20 mouse cellular contexts compared by ENCODE assay signal in genomic region chr16:87817590-87817989, GRCm38 (mm10).
A peak's percentile ranks its signal among the peaks of the same experiment; 100 is the strongest.
DNase-seq lines count a peak whose midpoint lies in the region; ATAC-seq lines count a peak whose summit lies in the region.
"Had no signal": no experiment of that assay in that cellular context is flagged by ENCODE, and none has a peak within 500 bp of the region (broad histone marks: within the 10 kb centered on the region; RNA-seq: fewer than 3 reads in every experiment).

No protein-coding gene starts in this region.

- no peak overlapping the region for H3K9ac ChIP-seq in embryonic facial prominence, embryonic 13.5 days
- no peak overlapping the region for H3K9ac ChIP-seq in hindbrain, embryonic 15.5 days
- no peak overlapping the region for H3K9ac ChIP-seq in hindbrain, embryonic 14.5 days
- H3K9ac ChIP-seq in forebrain, embryonic 12.5 days, result no peak overlapping the region
- H3K9ac ChIP-seq: heart, embryonic 13.5 days; intestine, embryonic 15.5 days had no signal

- ATAC-seq in embryonic facial prominence, embryonic 13.5 days (ENCODE audit: insufficient number of reproducible peaks, insufficient read depth, low FRiP score, low TSS enrichment, low read depth), result no peak
- no peak for ATAC-seq in hindbrain, embryonic 15.5 days (ENCODE audit: low FRiP score, low read depth)
- no peak for ATAC-seq in hindbrain, embryonic 14.5 days (ENCODE audit: low FRiP score)
- ATAC-seq in forebrain, embryonic 12.5 days (ENCODE audit: low FRiP score), result no peak
- ATAC-seq: CD4-positive, CD25-positive, alpha-beta regulatory T cell, adult 4 months; forebrain, embryonic 16.5 days; intestine, embryonic 15.5 days had no signal

- H3K36me3 ChIP-seq in embryonic facial prominence, embryonic 13.5 days, result no peaks in the 10 kb centered on the region
- no peaks in the 10 kb centered on the region for H3K36me3 ChIP-seq in embryonic facial prominence, embryonic 10.5 days (replicated peaks)
- no peaks in the 10 kb centered on the region for H3K36me3 ChIP-seq in hindbrain, embryonic 15.5 days
- no peaks in the 10 kb centered on the region for H3K36me3 ChIP-seq in hindbrain, embryonic 14.5 days (replicated peaks; ENCODE audit: control insufficient read depth, insufficient read depth)
- H3K36me3 ChIP-seq in forebrain, embryonic 12.5 days (replicated peaks), result no peaks in the 10 kb centered on the region
- H3K36me3 ChIP-seq: G1E; heart, embryonic 13.5 days; intestine, embryonic 15.5 days had no signal

- H3K4me2 ChIP-seq in embryonic facial prominence, embryonic 13.5 days, result 0 out of 2 replicates have a peak overlapping the region, but pooled peaks have one; percentile 11
- 0 out of 2 replicates have a peak overlapping the region, but pooled peaks have one; percentile 3 for H3K4me2 ChIP-seq in hindbrain, embryonic 15.5 days
- no peak overlapping the region for H3K4me2 ChIP-seq in hindbrain, embryonic 14.5 days (replicated peaks)
- H3K4me2 ChIP-seq in forebrain, embryonic 12.5 days, result no peak overlapping the region
- H3K4me2 ChIP-seq: heart, embryonic 13.5 days; intestine, embryonic 15.5 days had no signal

- H3K4me3 ChIP-seq in embryonic facial prominence, embryonic 13.5 days, result no peak overlapping the region
- no peak overlapping the region for H3K4me3 ChIP-seq in embryonic facial prominence, embryonic 10.5 days
- H3K4me3 ChIP-seq in hindbrain, embryonic 15.5 days, result no peak overlapping the region
- H3K4me3 ChIP-seq in hindbrain, embryonic 14.5 days (replicated peaks; ENCODE audit: low read length), result no peak overlapping the region
- no peak overlapping the region for H3K4me3 ChIP-seq in forebrain, embryonic 12.5 days (replicated peaks)
- H3K4me3 ChIP-seq: heart, embryonic 13.5 days; intestine, embryonic 15.5 days had no signal

- no peaks in the 10 kb centered on the region for H3K27me3 ChIP-seq in embryonic facial prominence, embryonic 13.5 days
- no peaks in the 10 kb centered on the region for H3K27me3 ChIP-seq in embryonic facial prominence, embryonic 10.5 days (replicated peaks; ENCODE audit: low read depth, poor library complexity, severe bottlenecking)
- no peaks in the 10 kb centered on the region for H3K27me3 ChIP-seq in hindbrain, embryonic 15.5 days
- H3K27me3 ChIP-seq in hindbrain, embryonic 14.5 days (ENCODE audit: control insufficient read depth, insufficient read depth, low read length), result no peaks in the 10 kb centered on the region
- no peaks in the 10 kb centered on the region for H3K27me3 ChIP-seq in forebrain, embryonic 12.5 days
- H3K27me3 ChIP-seq: heart, embryonic 13.5 days; intestine, embryonic 15.5 days had no signal

- DNase-seq in embryonic facial prominence, embryonic 10.5 days (ENCODE audit: low spot score), result no peak
- no peak for DNase-seq in hindbrain, embryonic 14.5 days (ENCODE audit: low spot score)
- DNase-seq in forelimb bud, embryonic 11.5 days (ENCODE audit: low read depth, low spot score), result peak; percentile 11
- DNase-seq in gastrocnemius, adult 8-10 months (ENCODE audit: low spot score in 2 of 2), result no peak
- DNase-seq: adrenal gland, postnatal 10 days; B cell, adult 2 months; cerebellum, adult 11-12 months; cerebellum, adult 9-10 months; cerebellum, postnatal 25 days; gastrocnemius, postnatal 25 days; heart, postnatal 4 days; kidney, adult 18-20 months had no signal

- no peak overlapping the region for H3K27ac ChIP-seq in embryonic facial prominence, embryonic 13.5 days
- no peak overlapping the region for H3K27ac ChIP-seq in embryonic facial prominence, embryonic 10.5 days (replicated peaks)
- H3K27ac ChIP-seq in hindbrain, embryonic 15.5 days (replicated peaks), result no peak overlapping the region
- H3K27ac ChIP-seq in hindbrain, embryonic 14.5 days, result no peak overlapping the region
- no peak overlapping the region for H3K27ac ChIP-seq in forebrain, embryonic 12.5 days
- H3K27ac ChIP-seq: heart, embryonic 13.5 days; intestine, embryonic 15.5 days had no signal

- 45% methylated on average over 8 of the region's 8 CpGs for WGBS in embryonic facial prominence, embryonic 13.5 days
- WGBS in embryonic facial prominence, embryonic 10.5 days, result 75% methylated on average over 8 of the region's 8 CpGs
- WGBS in hindbrain, embryonic 15.5 days, result 63% methylated on average over 8 of the region's 8 CpGs
- 69% methylated on average over 8 of the region's 8 CpGs for WGBS in hindbrain, embryonic 14.5 days
- 72% methylated on average over 8 of the region's 8 CpGs for WGBS in forebrain, embryonic 12.5 days

- H3K9me3 ChIP-seq in embryonic facial prominence, embryonic 13.5 days, result no peaks in the 10 kb centered on the region
- H3K9me3 ChIP-seq in embryonic facial prominence, embryonic 10.5 days, result no peaks in the 10 kb centered on the region
- no peaks in the 10 kb centered on the region for H3K9me3 ChIP-seq in hindbrain, embryonic 15.5 days
- no peaks in the 10 kb centered on the region for H3K9me3 ChIP-seq in hindbrain, embryonic 14.5 days (ENCODE audit: control insufficient read depth, low read length)
- no peaks in the 10 kb centered on the region for H3K9me3 ChIP-seq in forebrain, embryonic 12.5 days
- H3K9me3 ChIP-seq: heart, embryonic 13.5 days; intestine, embryonic 15.5 days had no signal

- H3K4me1 ChIP-seq in embryonic facial prominence, embryonic 13.5 days, result peaks cover 8% of the 10 kb centered on the region
- H3K4me1 ChIP-seq in embryonic facial prominence, embryonic 10.5 days, result peaks cover 6% of the 10 kb centered on the region
- H3K4me1 ChIP-seq in hindbrain, embryonic 15.5 days (replicated peaks), result peaks cover 7% of the 10 kb centered on the region; the same call in 1 of the 2 replicates
- H3K4me1 ChIP-seq in hindbrain, embryonic 14.5 days (replicated peaks; ENCODE audit: control insufficient read depth, insufficient read depth, low read length), result no peaks in the 10 kb centered on the region
- no peaks in the 10 kb centered on the region for H3K4me1 ChIP-seq in forebrain, embryonic 12.5 days
- H3K4me1 ChIP-seq: heart, embryonic 13.5 days; intestine, embryonic 15.5 days had no signal

Comparison
In these comparisons a context has a peak if more than half of its experiments do, and no peak if none do; other contexts are left out.
1. H3K4me2 ChIP-seq: peak in embryonic facial prominence, embryonic 13.5 days (single experiment) and hindbrain, embryonic 15.5 days (single experiment); none in hindbrain, embryonic 14.5 days (single experiment) and forebrain, embryonic 12.5 days (single experiment).